In genomic region chr4:41313722-41314121, GRCm38 (mm10) we compare ENCODE assay signal across 8 mouse cellular contexts. TPM values are rescaled to one million over a fixed set of nuclear protein-coding genes. Genes with fewer than 3 reads are reported as not detected.
DNase-seq lines count a peak whose midpoint lies in the region; ATAC-seq and TF ChIP-seq lines count a peak whose summit lies in the region.

No protein-coding gene starts in this region.

- no peak for DNase-seq in heart, adult 18-20 months
- no peak for DNase-seq in limb, embryonic 11.5 days (ENCODE audit: low spot score)
- no peak for DNase-seq in gastrocnemius, postnatal 4 days (ENCODE audit: low spot score in 2 of 2)

- H3K4me3 ChIP-seq in heart, embryonic 12.5 days: peak overlapping the region; percentile 94
- H3K4me3 ChIP-seq in E14TG2a.4 (replicated peaks; ENCODE audit: low read length): peak overlapping the region; percentile 100
- H3K4me3 ChIP-seq in limb, embryonic 11.5 days (ENCODE audit: low read depth, low read length): peak overlapping the region; percentile 98
- H3K4me3 ChIP-seq in olfactory bulb, adult 2 months (ENCODE audit: insufficient read depth, low read depth, low read length): peak overlapping the region; percentile 82

- 14% methylated on average over 14 of the region's 14 CpGs for whole genome bisulfite sequencing in heart, embryonic 12.5 days
- WGBS in limb, embryonic 11.5 days: 16% methylated on average over 14 of the region's 14 CpGs
- 11% methylated on average over 14 of the region's 14 CpGs for WGBS in olfactory bulb, adult 2 months

- H3K27me3 ChIP-seq in heart, embryonic 12.5 days (replicated peaks): no peaks in the 10 kb centered on the region
- H3K27me3 ChIP-seq in E14TG2a.4 (ENCODE audit: insufficient read depth, low read length): no peaks in the 10 kb centered on the region
- no peaks in the 10 kb centered on the region for H3K27me3 ChIP-seq in limb, embryonic 11.5 days (ENCODE audit: control insufficient read depth, insufficient read depth, low read length)

- no peak for TF ChIP-seq POLR2A in olfactory bulb, adult 2 months (IDR thresholded peaks at IDR 0.05; ENCODE audit: insufficient read depth, low read depth, low read length)

- peak overlapping the region; percentile 95 for H3K27ac ChIP-seq in heart, embryonic 12.5 days (ENCODE audit: poor library complexity, severe bottlenecking)
- H3K27ac ChIP-seq in limb, embryonic 11.5 days (replicated peaks; ENCODE audit: low read depth, low read length): peak overlapping the region; percentile 92
- no peak overlapping the region for H3K27ac ChIP-seq in olfactory bulb, adult 2 months (ENCODE audit: insufficient read depth, low read depth, low read length)

- peaks cover 15% of the 10 kb centered on the region for H3K4me1 ChIP-seq in heart, embryonic 12.5 days (replicated peaks)
- H3K4me1 ChIP-seq in E14TG2a.4 (replicated peaks; ENCODE audit: low read depth, low read length): peaks cover 59% of the 10 kb centered on the region
- peaks cover 8% of the 10 kb centered on the region for H3K4me1 ChIP-seq in limb, embryonic 11.5 days (ENCODE audit: control insufficient read depth, insufficient read depth, low read length)
- H3K4me1 ChIP-seq in olfactory bulb, adult 2 months (ENCODE audit: control insufficient read depth, insufficient read depth, low read length): peaks cover 8% of the 10 kb centered on the region

- no peaks in the 10 kb centered on the region for H3K9me3 ChIP-seq in heart, embryonic 12.5 days (replicated peaks)
- H3K9me3 ChIP-seq in E14TG2a.4 (ENCODE audit: low read length): no peaks in the 10 kb centered on the region
- H3K9me3 ChIP-seq in limb, embryonic 11.5 days (ENCODE audit: control insufficient read depth, low read length): no peaks in the 10 kb centered on the region

- peak overlapping the region; percentile 94 for H3K4me2 ChIP-seq in heart, embryonic 12.5 days
- peak overlapping the region; percentile 87 for H3K4me2 ChIP-seq in limb, embryonic 11.5 days (ENCODE audit: low read depth, severe bottlenecking)

- peak overlapping the region; percentile 96 for H3K9ac ChIP-seq in heart, embryonic 12.5 days
- peak overlapping the region; percentile 95 for H3K9ac ChIP-seq in limb, embryonic 11.5 days (ENCODE audit: low read length)

- 0 out of 2 replicates have a peak, but pooled peaks have one; percentile 5 for ATAC-seq in heart, embryonic 12.5 days (ENCODE audit: insufficient number of reproducible peaks, low FRiP score)
- peak; percentile 8; the same call in 1 of the 2 replicates for ATAC-seq in erythroid progenitor cell, adult 5-6 weeks (replicated peaks; ENCODE audit: low FRiP score, poor library complexity, severe bottlenecking)
- no peak for ATAC-seq in limb, embryonic 11.5 days (ENCODE audit: insufficient number of reproducible peaks, low FRiP score, low TSS enrichment, low read depth)
- ATAC-seq in megakaryocyte progenitor cell, adult 5-6 weeks (replicated peaks; ENCODE audit: poor library complexity): no peak

- TF ChIP-seq CTCF in E14TG2a.4 (conservative IDR thresholded peaks at IDR 0.05; ENCODE audit: low read length): no peak
- no peak for TF ChIP-seq CTCF in olfactory bulb, adult 2 months (IDR thresholded peaks at IDR 0.05; ENCODE audit: insufficient read depth, low read depth, low read length)

- H3K36me3 ChIP-seq in heart, embryonic 12.5 days: peaks cover 39% of the 10 kb centered on the region
- H3K36me3 ChIP-seq in E14TG2a.4 (ENCODE audit: insufficient read depth, low read length): peaks cover 50% of the 10 kb centered on the region
- peaks cover 11% of the 10 kb centered on the region for H3K36me3 ChIP-seq in limb, embryonic 11.5 days (ENCODE audit: control insufficient read depth, insufficient read depth, low read length)

RNA-seq across cellular contexts. Expression of gene Dcaf12, which starts 1.0 kb away (rescaled TPM):
- polyA plus RNA-seq in heart, embryonic 12.5 days (2016; fragmentation: Nextera tagmentation; extraction: Ambion mirVana): 47.0 and 47.3 TPM in 2 replicates
- total RNA-seq in heart, adult 18-20 months (2021): 10 to 100 TPM; 32.4 to 32.9 TPM
- total RNA-seq in erythroid progenitor cell, adult 5-6 weeks (2015; ENCODE audit: low replicate concordance): 58.4 and 77.1 TPM in 2 replicates
- 66.0 and 84.6 TPM in 2 replicates for total RNA-seq in erythroid progenitor cell, adult 5-6 weeks (2017; ENCODE audit: low replicate concordance)
- 46.4 and 47.2 TPM in 2 replicates for polyA plus RNA-seq in limb, embryonic 11.5 days (2014; fragmentation: Nextera tagmentation; extraction: Ambion mirVana)
- polyA plus RNA-seq in olfactory bulb, adult 2 months (2012; ENCODE audit: insufficient read depth, insufficient read length, low replicate concordance, missing spikeins): not detected in 2 replicates
- total RNA-seq in megakaryocyte progenitor cell, adult 5-6 weeks (2015): 32.5 and 38.9 TPM in 2 replicates
- total RNA-seq in megakaryocyte progenitor cell, adult 5-6 weeks (2017): 28.5 and 31.3 TPM in 2 replicates
- 10 to 100 TPM; 36.1 to 38.0 TPM for total RNA-seq in gastrocnemius, postnatal 4 days (2021)

RNA-seq across cellular contexts. Expression of gene Ubap1, which starts 35.1 kb away (rescaled TPM):
- 53.3 and 55.9 TPM in 2 replicates for polyA plus RNA-seq in heart, embryonic 12.5 days (2016; fragmentation: Nextera tagmentation; extraction: Ambion mirVana)
- total RNA-seq in heart, adult 18-20 months (2021): 10 to 100 TPM; 40.6 to 41.4 TPM
- 28.5 and 33.1 TPM in 2 replicates for total RNA-seq in erythroid progenitor cell, adult 5-6 weeks (2015; ENCODE audit: low replicate concordance)
- 126 and 198 TPM in 2 replicates for total RNA-seq in erythroid progenitor cell, adult 5-6 weeks (2017; ENCODE audit: low replicate concordance)
- 56.7 and 62.2 TPM in 2 replicates for polyA plus RNA-seq in limb, embryonic 11.5 days (2014; fragmentation: Nextera tagmentation; extraction: Ambion mirVana)
- polyA plus RNA-seq in olfactory bulb, adult 2 months (2012; ENCODE audit: insufficient read depth, insufficient read length, low replicate concordance, missing spikeins): not detected in 2 replicates
- total RNA-seq in megakaryocyte progenitor cell, adult 5-6 weeks (2015): 21.1 and 28.6 TPM in 2 replicates
- total RNA-seq in megakaryocyte progenitor cell, adult 5-6 weeks (2017): 23.2 and 27.4 TPM in 2 replicates
- total RNA-seq in gastrocnemius, postnatal 4 days (2021): 10 to 100 TPM; 41.2 to 46.0 TPM

RNA-seq across cellular contexts. Expression of gene Ubap2, which starts 38.8 kb away (rescaled TPM):
- polyA plus RNA-seq in heart, embryonic 12.5 days (2016; fragmentation: Nextera tagmentation; extraction: Ambion mirVana): 67.8 and 80.3 TPM in 2 replicates
- total RNA-seq in heart, adult 18-20 months (2021): 10 to 100 TPM; 44.2 to 54.9 TPM
- total RNA-seq in erythroid progenitor cell, adult 5-6 weeks (2015; ENCODE audit: low replicate concordance): 52.3 and 55.8 TPM in 2 replicates
- total RNA-seq in erythroid progenitor cell, adult 5-6 weeks (2017; ENCODE audit: low replicate concordance): 33.1 and 42.1 TPM in 2 replicates
- polyA plus RNA-seq in limb, embryonic 11.5 days (2014; fragmentation: Nextera tagmentation; extraction: Ambion mirVana): 77.1 and 83.9 TPM in 2 replicates
- 69.5 TPM in 1 of 2 replicates, not detected in the other for polyA plus RNA-seq in olfactory bulb, adult 2 months (2012; ENCODE audit: insufficient read depth, insufficient read length, low replicate concordance, missing spikeins)
- total RNA-seq in megakaryocyte progenitor cell, adult 5-6 weeks (2015): 63.9 and 73.0 TPM in 2 replicates
- 21.0 and 22.8 TPM in 2 replicates for total RNA-seq in megakaryocyte progenitor cell, adult 5-6 weeks (2017)
- total RNA-seq in gastrocnemius, postnatal 4 days (2021): 100 to 1,000 TPM; 127 to 136 TPM

Comparison
In these comparisons a context has a peak if more than half of its experiments do, and no peak if none do; other contexts are left out.
1. ATAC-seq: peak in heart, embryonic 12.5 days (single experiment) and erythroid progenitor cell, adult 5-6 weeks (single experiment); none in limb, embryonic 11.5 days (single experiment) and megakaryocyte progenitor cell, adult 5-6 weeks (single experiment).
2. Peak in every context shown above with its lines, with median percentiles within 50 percentile points of each other: H3K4me3 ChIP-seq.